Mouse (Mus musculus): Measurements from ENCODE around the gene Loxl3.

- TF ChIP-seq TAL1 (IDR thresholded peaks at IDR 0.05; ENCODE audit: low read length), result no peak
- TF ChIP-seq GATA1 (IDR thresholded peaks at IDR 0.05; ENCODE audit: low read length), result no peak
Measured at GRCm38 (mm10) chr6:83024421-83024820, 9.6 kb upstream of the Loxl3 start.

Measured in erythroblast, embryonic 14.5 days (primary cell).